Mouse (Mus musculus) CH12.LX (cell line): ENCODE data around the gene Ppig.

Experiments used
- CHD1 ChIP-seq: IDR thresholded peaks from 2 replicates; pipeline ENCODE4 v1.6.1; 2012; ENCODE audit warnings: low read depth, low read length, improper control_type of control experiment, inconsistent platforms
- CTCF ChIP-seq, 2 experiments: IDR thresholded peaks in 1 of 2; conservative IDR thresholded peaks in 1 of 2; 2 replicates each; pipeline ENCODE4 v1.5.1; 2011 to 2012; ENCODE audit warnings: low read depth in 2 of 2, low read length in 2 of 2, improper control_type of control experiment in 1 of 2, inconsistent platforms in 1 of 2, mild to moderate bottlenecking in 1 of 2, moderate library complexity in 1 of 2
- POLR2A ChIP-seq: IDR thresholded peaks from 2 replicates; pipeline ENCODE4 v1.6.1; 2011; ENCODE audit warnings: low read depth, mild to moderate bottlenecking, improper control_type of control experiment, low read length
- UBTF ChIP-seq: IDR thresholded peaks from 2 replicates; pipeline ENCODE4 v1.6.1; 2012; ENCODE audit warnings: low read depth, mild to moderate bottlenecking, inconsistent platforms, low read length, improper control_type of control experiment, moderate library complexity
- ZMIZ1 ChIP-seq: IDR thresholded peaks from 2 replicates; pipeline ENCODE4 v1.6.1; 2012; ENCODE audit warnings: low read depth, mild to moderate bottlenecking, inconsistent platforms, low read length, improper control_type of control experiment

GRCm38 (mm10) chr2:69714126-69714525 is 8.2 kb upstream of the Ppig start:
- no peak for TF ChIP-seq UBTF
- TF ChIP-seq ZMIZ1 = no peak
- TF ChIP-seq POLR2A = no peak
- no peak for TF ChIP-seq CTCF (conservative IDR thresholded peaks at IDR 0.05 in 1 of 2, IDR thresholded peaks at IDR 0.05 in 1 of 2; ENCODE audit: low read depth in 2 of 2, low read length in 2 of 2)
- TF ChIP-seq CHD1 = no peak
